ENCODE assay signal across 8 mouse cellular contexts in genomic region chr10:79716988-79717355, GRCm38 (mm10). TPM values are rescaled to one million over a fixed set of nuclear protein-coding genes. Genes with fewer than 3 reads are reported as not detected.
DNase-seq lines count a peak whose midpoint lies in the region; ATAC-seq and TF ChIP-seq lines count a peak whose summit lies in the region.

No protein-coding gene starts in this region.

- TF ChIP-seq CTCF in heart, postnatal 0 days (IDR thresholded peaks at IDR 0.05; ENCODE audit: low read depth), result no peak

- DNase-seq in heart, postnatal 4 days, result no peak
- peak; percentile 40 for DNase-seq in CD4-positive helper T cell, adult 2 months (ENCODE audit: low read depth, low spot score)
- DNase-seq in cerebellum, adult 11-12 months, result peak; percentile 82
- DNase-seq in heart, postnatal 0 days (ENCODE audit: low spot score), result no peak
- no peak for DNase-seq in spleen, adult 12 weeks (ENCODE audit: low spot score)
- DNase-seq in gastrocnemius, adult 18-20 months (ENCODE audit: low spot score), result no peak

- TF ChIP-seq EP300 in heart, postnatal 0 days (IDR thresholded peaks at IDR 0.05; ENCODE audit: low read depth), result no peak

- H3K4me2 ChIP-seq in heart, embryonic 15.5 days, result peak overlapping the region; percentile 96
- peak overlapping the region; percentile 95 for H3K4me2 ChIP-seq in heart, postnatal 0 days (ENCODE audit: low read depth, low read length)

- peak overlapping the region; percentile 22; the same call in 1 of the 2 replicates for H3K9ac ChIP-seq in heart, embryonic 15.5 days
- H3K9ac ChIP-seq in heart, postnatal 0 days (replicated peaks; ENCODE audit: low read depth, low read length), result no peak overlapping the region

- H3K4me1 ChIP-seq in heart, embryonic 15.5 days (replicated peaks), result peaks cover 25% of the 10 kb centered on the region
- peaks cover 13% of the 10 kb centered on the region; the same call in 1 of the 2 replicates for H3K4me1 ChIP-seq in heart, postnatal 0 days (ENCODE audit: control insufficient read depth, insufficient read depth)

- peak overlapping the region; percentile 64 for H3K4me3 ChIP-seq in heart, embryonic 15.5 days
- H3K4me3 ChIP-seq in heart, postnatal 0 days (ENCODE audit: low read depth, low read length), result peak overlapping the region; percentile 69

- WGBS in heart, embryonic 15.5 days, result under 1% methylated on average over 41 of the region's 44 CpGs
- under 1% methylated on average over 41 of the region's 44 CpGs for WGBS in heart, postnatal 0 days

- peaks cover 61% of the 10 kb centered on the region for H3K27me3 ChIP-seq in heart, embryonic 15.5 days
- peaks cover 52% of the 10 kb centered on the region for H3K27me3 ChIP-seq in heart, postnatal 0 days (ENCODE audit: control insufficient read depth, insufficient read depth, low read length)

- H3K9me3 ChIP-seq in heart, embryonic 15.5 days (replicated peaks), result no peaks in the 10 kb centered on the region
- H3K9me3 ChIP-seq in heart, postnatal 0 days (replicated peaks; ENCODE audit: control insufficient read depth, low read length), result no peaks in the 10 kb centered on the region

- H3K27ac ChIP-seq in heart, embryonic 15.5 days, result no peak overlapping the region
- H3K27ac ChIP-seq in heart, postnatal 0 days (ENCODE audit: low read depth), result no peak overlapping the region

- no peak for ATAC-seq in heart, embryonic 15.5 days (replicated peaks; ENCODE audit: insufficient number of reproducible peaks, insufficient read depth, low FRiP score, low read depth)
- no peak for ATAC-seq in heart, postnatal 0 days (ENCODE audit: insufficient read depth, low read depth)
- ATAC-seq in megakaryocyte, adult 5-6 weeks (ENCODE audit: poor library complexity, severe bottlenecking), result peak; percentile 14; the same call in 1 of the 2 replicates

- H3K36me3 ChIP-seq in heart, embryonic 15.5 days, result peaks cover under 1% of the 10 kb centered on the region; the same call in 1 of the 2 replicates
- H3K36me3 ChIP-seq in heart, postnatal 0 days (replicated peaks; ENCODE audit: control insufficient read depth, insufficient read depth, low read length), result peaks cover 2% of the 10 kb centered on the region; the same call in 1 of the 2 replicates

RNA-seq across cellular contexts. Expression of gene Hcn2, which starts 0.5 kb away (rescaled TPM):
- 0.08 and 0.09 TPM in 2 replicates for polyA plus RNA-seq in heart, embryonic 15.5 days (2015; fragmentation: Nextera tagmentation; extraction: Ambion mirVana)
- total RNA-seq in heart, postnatal 4 days (2021), result 1 to 10 TPM; 7.6 to 9.5 TPM
- 3.5 and 5.5 TPM in 2 replicates for total RNA-seq in heart, postnatal 0 days (2014; rRNA removed; ENCODE audit: low replicate concordance)
- polyA plus RNA-seq in heart, postnatal 0 days (2015; fragmentation: Nextera tagmentation; extraction: Ambion mirVana), result 0.40 and 0.45 TPM in 2 replicates
- 0.04 TPM in 1 of 2 replicates, not detected in the other for total RNA-seq in megakaryocyte, adult 5-6 weeks (2015)
- not detected in 2 replicates for total RNA-seq in megakaryocyte, adult 5-6 weeks (2017)
- total RNA-seq in gastrocnemius, adult 18-20 months (2021), result under 1 TPM; 0.47 to 0.66 TPM

RNA-seq across cellular contexts. Expression of gene Bsg, which starts 12.7 kb away (rescaled TPM):
- polyA plus RNA-seq in heart, embryonic 15.5 days (2015; fragmentation: Nextera tagmentation; extraction: Ambion mirVana), result 998 and 1,017 TPM in 2 replicates
- 100 to 1,000 TPM; 793 to 876 TPM for total RNA-seq in heart, postnatal 4 days (2021)
- 1,449 and 1,606 TPM in 2 replicates for total RNA-seq in heart, postnatal 0 days (2014; rRNA removed; ENCODE audit: low replicate concordance)
- 1,256 and 1,260 TPM in 2 replicates for polyA plus RNA-seq in heart, postnatal 0 days (2015; fragmentation: Nextera tagmentation; extraction: Ambion mirVana)
- total RNA-seq in megakaryocyte, adult 5-6 weeks (2015), result 289 and 306 TPM in 2 replicates
- 194 and 196 TPM in 2 replicates for total RNA-seq in megakaryocyte, adult 5-6 weeks (2017)
- 100 to 1,000 TPM; 540 to 773 TPM for total RNA-seq in gastrocnemius, adult 18-20 months (2021)

RNA-seq across cellular contexts. Expression of gene Gzmm, which starts 28.2 kb away (rescaled TPM):
- polyA plus RNA-seq in heart, embryonic 15.5 days (2015; fragmentation: Nextera tagmentation; extraction: Ambion mirVana), result 1.1 TPM in 2 replicates
- 1 to 10 TPM; 2.9 to 3.7 TPM for total RNA-seq in heart, postnatal 4 days (2021)
- total RNA-seq in heart, postnatal 0 days (2014; rRNA removed; ENCODE audit: low replicate concordance), result 2.4 and 2.5 TPM in 2 replicates
- polyA plus RNA-seq in heart, postnatal 0 days (2015; fragmentation: Nextera tagmentation; extraction: Ambion mirVana), result 2.1 and 2.8 TPM in 2 replicates
- total RNA-seq in megakaryocyte, adult 5-6 weeks (2015), result 2.0 and 2.4 TPM in 2 replicates
- total RNA-seq in megakaryocyte, adult 5-6 weeks (2017), result 0.20 and 0.92 TPM in 2 replicates
- 10 to 100 TPM in 1 of 2 experiments, 1 to 10 TPM in 1; 8.3 to 10.1 TPM for total RNA-seq in gastrocnemius, adult 18-20 months (2021)

RNA-seq across cellular contexts. Expression of gene Polrmt, which starts 29.4 kb away (rescaled TPM):
- polyA plus RNA-seq in heart, embryonic 15.5 days (2015; fragmentation: Nextera tagmentation; extraction: Ambion mirVana), result 30.0 and 36.5 TPM in 2 replicates
- total RNA-seq in heart, postnatal 4 days (2021), result 10 to 100 TPM; 35.4 to 39.6 TPM
- total RNA-seq in heart, postnatal 0 days (2014; rRNA removed; ENCODE audit: low replicate concordance), result 36.9 and 56.2 TPM in 2 replicates
- polyA plus RNA-seq in heart, postnatal 0 days (2015; fragmentation: Nextera tagmentation; extraction: Ambion mirVana), result 25.1 and 26.3 TPM in 2 replicates
- total RNA-seq in megakaryocyte, adult 5-6 weeks (2015), result 20.9 and 27.8 TPM in 2 replicates
- total RNA-seq in megakaryocyte, adult 5-6 weeks (2017), result 9.7 and 12.6 TPM in 2 replicates
- 10 to 100 TPM; 31.9 to 36.7 TPM for total RNA-seq in gastrocnemius, adult 18-20 months (2021)

RNA-seq across cellular contexts. Expression of gene Cdc34, which starts 35.0 kb away (rescaled TPM):
- 86.7 and 98.4 TPM in 2 replicates for polyA plus RNA-seq in heart, embryonic 15.5 days (2015; fragmentation: Nextera tagmentation; extraction: Ambion mirVana)
- total RNA-seq in heart, postnatal 4 days (2021), result 100 to 1,000 TPM; 134 to 145 TPM
- total RNA-seq in heart, postnatal 0 days (2014; rRNA removed; ENCODE audit: low replicate concordance), result 162 and 183 TPM in 2 replicates
- 115 and 120 TPM in 2 replicates for polyA plus RNA-seq in heart, postnatal 0 days (2015; fragmentation: Nextera tagmentation; extraction: Ambion mirVana)
- 52.6 and 53.3 TPM in 2 replicates for total RNA-seq in megakaryocyte, adult 5-6 weeks (2015)
- 70.2 and 100 TPM in 2 replicates for total RNA-seq in megakaryocyte, adult 5-6 weeks (2017)
- 100 to 1,000 TPM; 388 to 419 TPM for total RNA-seq in gastrocnemius, adult 18-20 months (2021)

Comparison
In these comparisons a context has a peak if more than half of its experiments do, and no peak if none do; other contexts are left out.
1. DNase-seq: peak in CD4-positive helper T cell, adult 2 months (single experiment) and cerebellum, adult 11-12 months (single experiment); none in heart, postnatal 4 days (single experiment), heart, postnatal 0 days (single experiment), spleen, adult 12 weeks (single experiment) and gastrocnemius, adult 18-20 months (single experiment).